Mouse (Mus musculus): ENCODE measurements around the gene Sulf2.

DNA sequence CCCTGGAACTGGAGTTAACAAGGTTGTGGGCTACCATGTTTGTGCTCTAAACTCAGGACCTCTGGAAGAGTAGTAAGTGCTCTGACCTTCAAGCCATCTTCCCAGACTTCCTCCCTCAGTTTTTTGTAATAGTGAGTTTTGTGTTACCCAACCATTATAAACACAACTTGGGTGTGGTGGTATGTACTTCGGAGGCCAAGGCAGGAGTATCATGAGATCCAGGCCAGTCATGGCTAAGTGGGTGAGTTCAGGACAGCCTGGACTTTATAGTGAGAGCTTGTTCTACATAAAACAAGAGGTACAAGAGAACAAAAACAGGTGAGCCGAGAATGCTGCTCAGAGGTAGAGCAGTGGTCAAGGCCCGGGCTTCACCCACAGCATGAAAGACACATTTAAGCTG lies 127.6 kb downstream of the Sulf2 start:
- TF ChIP-seq CTCF (IDR thresholded peaks at IDR 0.05; ENCODE audit: control insufficient read depth, insufficient read depth, low read length) (no peak), POLR2A (IDR thresholded peaks at IDR 0.05; ENCODE audit: borderline replicate concordance, control insufficient read depth, low read depth, low read length) (no peak)
